Mouse (Mus musculus) E14TG2a.4 (cell line): ENCODE data around the gene Fam160b1.

Source experiments
- CTCF ChIP-seq: conservative IDR thresholded peaks from 2 replicates; pipeline ENCODE4 v1.5.1; 2014; ENCODE audit warnings: low read length
- NANOG ChIP-seq: IDR thresholded peaks from 2 replicates; pipeline ENCODE4 v1.6.1; 2014; ENCODE audit warnings: borderline replicate concordance, low read length, mixed read lengths
- POU5F1 ChIP-seq: IDR thresholded peaks from 2 replicates; pipeline ENCODE4 v1.6.1; 2014; ENCODE audit warnings: low read length, borderline replicate concordance

DNA sequence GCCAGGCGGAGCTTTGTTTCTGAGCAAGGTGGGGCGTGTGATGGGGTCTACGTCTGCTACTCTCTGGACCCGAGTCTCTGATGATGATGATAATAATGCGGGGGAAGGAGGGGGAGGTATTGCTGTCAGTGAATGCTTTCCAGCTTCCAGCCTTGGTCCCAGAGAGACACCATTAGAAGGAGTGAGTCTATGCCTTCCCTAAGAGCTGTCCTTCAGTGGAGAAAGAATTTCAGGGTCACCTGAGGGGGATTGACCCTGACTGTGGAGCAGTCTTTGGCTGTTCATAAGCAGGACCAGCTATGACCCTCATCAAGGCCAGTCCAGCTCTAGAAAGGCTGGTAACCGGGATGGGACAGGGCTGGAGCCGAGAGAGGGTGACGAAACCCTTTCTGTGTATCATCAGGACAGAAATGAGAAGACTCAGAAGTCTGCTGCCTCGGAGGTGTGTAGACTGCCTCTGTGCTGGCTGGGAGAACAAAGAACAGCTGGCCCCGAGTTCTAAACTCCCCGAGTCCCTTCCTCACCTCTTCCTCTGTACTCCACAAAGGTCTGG is 45.4 kb upstream of the Fam160b1 start:
- TF ChIP-seq CTCF (no peak), NANOG (no peak), POU5F1 (no peak)
